Mouse (Mus musculus): ENCODE measurements at regions not wholly inside any gene's neighbourhood (a gene's known extent, or its start where the extent isn't known, plus 50 kb on each side); places are given as distances from the start of the nearest gene placed in this dataset.
"Not testable (repeated sequence)": the region's sequence is repeated elsewhere in the genome, so short reads cannot be mapped to it uniquely, and the experiment has no call there.

DNA sequence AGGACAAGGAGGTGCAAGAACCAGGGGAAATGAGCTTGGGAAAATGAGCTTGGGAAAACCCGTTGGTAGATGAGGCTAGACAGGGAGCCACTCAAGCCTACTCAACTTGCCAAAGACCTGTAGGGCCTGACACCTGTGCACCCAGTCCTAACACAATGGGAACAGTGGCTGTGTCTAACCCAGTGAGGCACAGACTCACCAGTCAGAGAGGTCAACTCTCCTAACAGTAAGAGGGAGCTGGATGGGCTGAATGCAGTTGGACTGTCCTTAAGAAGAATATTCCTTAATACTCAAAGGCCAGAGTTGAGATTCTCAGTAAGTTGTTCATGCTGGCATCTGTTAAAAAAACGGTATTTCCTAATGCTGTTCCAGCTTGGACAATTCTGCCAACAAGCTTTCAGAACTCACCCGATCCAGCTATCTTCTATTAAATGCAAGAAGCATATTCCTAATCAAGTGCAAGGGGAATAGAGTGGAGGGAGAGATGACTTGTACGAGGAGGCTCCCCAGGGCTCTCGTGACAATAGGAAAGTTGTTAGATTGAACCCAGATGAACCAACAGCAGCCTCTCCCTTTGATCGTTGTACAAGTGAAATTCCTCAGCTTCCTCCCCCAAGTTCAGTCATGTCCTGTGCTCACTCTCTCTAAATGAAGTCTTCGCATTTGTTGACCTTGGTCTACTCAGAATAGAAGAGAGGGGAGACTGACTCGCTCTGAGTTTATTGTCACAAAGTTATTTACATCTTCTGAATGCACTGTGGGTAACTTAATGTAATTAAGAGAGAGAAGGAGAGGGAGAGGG lies 187.2 kb downstream of the Cdca7 start:
- DNase-seq (ENCODE audit: low spot score), result no peak
- intact Hi-C loops (cut with DNase I), result no loop called here

DNA sequence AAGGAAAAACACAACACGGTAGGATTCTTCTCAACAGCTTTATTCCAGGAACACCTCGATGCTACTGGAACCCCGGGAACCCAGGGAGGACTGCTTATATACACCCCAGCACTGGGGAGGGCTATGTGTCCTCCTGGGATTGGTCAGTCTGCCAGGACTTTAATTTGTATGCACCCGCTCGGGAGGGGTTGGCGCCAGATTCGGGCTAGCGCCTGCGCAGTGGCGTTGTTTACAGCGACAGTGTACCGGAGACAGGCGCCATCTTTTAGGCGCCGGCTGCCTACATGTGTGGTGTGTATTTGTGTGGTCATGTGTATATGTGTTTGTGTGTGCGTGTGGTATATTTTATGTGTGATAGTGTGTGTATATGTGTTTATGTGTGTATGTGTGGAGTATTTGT lies 191.4 kb downstream of the Cdca7 start:
- intact Hi-C loops (cut with DNase I); DNase-seq (ENCODE audit: low spot score): not testable (repeated sequence)

DNA sequence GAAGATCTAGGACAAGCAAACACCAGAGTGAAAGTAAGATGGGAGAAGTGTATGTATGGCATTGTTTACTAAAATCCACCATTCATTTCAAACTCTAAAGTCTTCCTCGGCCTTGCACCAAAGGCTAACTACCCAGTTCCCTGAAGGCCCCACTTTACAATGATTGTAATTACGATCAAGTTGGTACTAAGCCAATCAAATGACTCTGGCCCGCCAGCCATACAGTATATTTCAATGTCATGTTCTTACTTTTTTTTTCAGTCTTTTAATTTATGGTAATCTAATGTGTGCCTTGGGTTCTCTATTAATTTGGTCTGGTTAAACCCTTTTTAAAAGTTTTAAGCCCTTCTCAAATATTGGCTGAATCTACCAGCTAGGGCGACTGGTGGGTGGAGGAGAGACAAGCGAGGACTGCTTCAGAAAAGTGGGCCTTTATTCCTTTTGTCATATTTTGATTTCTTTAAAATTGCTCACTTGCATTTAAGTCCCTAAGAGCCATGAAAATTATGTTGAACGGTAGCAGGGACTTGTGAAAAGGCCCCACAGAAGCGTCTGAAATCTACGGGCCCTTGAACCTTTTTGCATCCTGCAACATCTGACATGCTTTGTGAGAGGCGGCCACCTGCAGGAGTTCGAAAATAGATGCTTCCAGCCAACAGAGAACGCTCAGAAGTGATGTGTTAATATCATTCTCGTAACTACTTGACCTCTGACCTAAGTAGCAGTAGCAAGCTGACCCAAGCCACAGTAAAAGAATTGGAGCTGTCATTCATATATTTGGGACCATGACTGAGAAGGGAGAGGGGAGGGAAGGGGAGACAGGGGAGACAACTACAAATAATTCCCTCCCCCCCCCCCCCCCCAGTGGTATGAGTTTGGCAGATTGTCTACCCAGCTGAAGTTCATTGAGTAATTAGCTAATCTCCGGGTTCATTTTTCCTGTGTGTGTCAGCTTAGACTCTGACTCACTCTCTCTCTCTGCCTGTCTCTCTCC lies 197.2 kb downstream of the Cdca7 start:
- DNase-seq (ENCODE audit: low spot score), result no peak
- intact Hi-C loops (cut with DNase I), result no loop called here

DNA sequence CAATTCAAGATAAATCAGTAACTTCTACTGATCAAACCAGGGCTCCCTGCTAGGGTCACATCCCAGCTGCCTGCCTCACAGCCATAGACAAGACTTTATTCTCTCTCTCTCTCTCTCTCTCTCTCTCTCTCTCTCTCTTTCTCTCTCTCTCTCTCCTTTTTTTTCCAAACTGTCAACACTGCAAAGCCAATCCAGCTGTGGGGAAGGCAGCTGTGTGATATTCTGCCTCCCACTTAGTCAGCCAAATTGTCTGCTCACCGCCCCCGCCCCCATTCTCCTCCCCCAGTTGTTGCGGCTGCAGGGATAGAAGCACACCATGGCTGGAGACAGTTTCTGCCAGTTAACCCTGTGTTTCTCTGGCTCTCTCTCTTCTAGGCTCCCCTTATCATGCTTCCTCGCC lies 198.3 kb downstream of the Cdca7 start:
- intact Hi-C loops (cut with DNase I), result no loop called here
- DNase-seq (ENCODE audit: low spot score), result peak; percentile 27

DNA sequence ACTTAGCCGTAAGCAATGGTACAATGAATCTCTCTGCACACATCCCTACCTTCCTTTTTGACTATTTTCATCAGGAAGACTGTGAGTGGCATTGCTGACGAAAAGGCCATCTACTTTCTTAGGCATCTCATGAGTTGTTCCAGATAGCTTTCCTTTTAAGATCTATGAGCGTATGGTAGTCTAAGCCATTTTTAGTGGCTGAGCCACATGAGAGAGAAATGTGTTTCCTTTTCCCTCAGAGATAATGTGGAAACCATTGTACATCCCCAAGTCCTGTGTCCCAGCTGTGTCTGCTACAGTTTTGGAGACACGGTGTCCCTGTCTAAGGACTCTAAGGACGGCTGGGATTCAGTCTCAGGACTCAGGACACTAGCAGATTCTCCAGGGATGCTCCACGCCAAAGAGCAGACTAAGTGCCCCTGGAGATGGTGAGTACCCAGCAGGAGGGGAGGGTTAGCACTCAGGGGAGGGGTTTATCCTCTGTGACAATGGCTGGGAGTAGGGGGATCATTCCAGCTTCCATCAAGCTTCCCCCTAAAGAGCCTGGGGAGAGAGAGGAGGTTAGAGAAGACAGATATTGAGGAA lies 199.0 kb downstream of the Cdca7 start:
- no peak for DNase-seq (ENCODE audit: low spot score)
- intact Hi-C loops (cut with DNase I), result no loop called here

DNA sequence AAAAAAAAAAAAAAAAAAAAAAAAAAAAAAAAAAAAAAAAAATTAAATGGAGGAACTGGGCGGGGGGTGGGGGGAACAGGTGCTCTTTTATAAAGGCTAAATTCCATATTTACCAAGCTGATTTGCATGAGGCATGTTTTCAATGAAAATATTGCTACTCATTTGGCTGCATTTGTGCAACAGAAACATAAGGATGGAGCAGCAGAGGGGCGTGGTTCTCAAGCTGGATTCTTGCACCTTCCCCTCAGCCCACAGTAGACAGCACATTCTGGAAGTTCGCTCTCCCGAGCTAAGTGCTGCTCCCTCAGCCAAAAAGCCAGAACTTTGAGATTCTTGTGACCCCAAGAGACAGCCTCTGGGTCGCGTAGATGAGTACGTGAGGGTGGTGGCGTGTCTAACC lies 201.8 kb downstream of the Cdca7 start:
- intact Hi-C loops (cut with DNase I), result no loop called here
- DNase-seq (ENCODE audit: low spot score), result no peak

DNA sequence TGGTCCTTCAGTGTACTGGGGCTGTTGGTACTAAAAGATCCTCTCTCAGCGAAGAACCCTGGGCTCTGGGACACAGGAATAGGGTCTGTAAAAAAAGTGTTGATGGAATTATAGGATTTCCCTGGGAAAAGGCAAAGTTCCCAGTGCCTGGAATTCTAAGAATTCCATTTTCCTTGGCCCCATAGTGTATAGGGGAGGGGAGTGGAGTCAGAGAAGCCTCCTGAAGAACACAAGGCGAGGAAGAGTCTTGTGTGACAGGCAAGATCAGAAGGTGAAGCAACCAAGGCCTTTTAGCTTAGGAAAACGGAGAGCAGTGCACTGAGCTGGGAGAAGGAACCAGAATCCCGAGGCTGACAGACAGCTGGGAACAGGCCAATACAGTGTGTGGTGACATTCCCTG lies 212.1 kb downstream of the Cdca7 start:
- intact Hi-C loops (cut with DNase I), result no loop called here
- DNase-seq (ENCODE audit: low spot score), result no peak

DNA sequence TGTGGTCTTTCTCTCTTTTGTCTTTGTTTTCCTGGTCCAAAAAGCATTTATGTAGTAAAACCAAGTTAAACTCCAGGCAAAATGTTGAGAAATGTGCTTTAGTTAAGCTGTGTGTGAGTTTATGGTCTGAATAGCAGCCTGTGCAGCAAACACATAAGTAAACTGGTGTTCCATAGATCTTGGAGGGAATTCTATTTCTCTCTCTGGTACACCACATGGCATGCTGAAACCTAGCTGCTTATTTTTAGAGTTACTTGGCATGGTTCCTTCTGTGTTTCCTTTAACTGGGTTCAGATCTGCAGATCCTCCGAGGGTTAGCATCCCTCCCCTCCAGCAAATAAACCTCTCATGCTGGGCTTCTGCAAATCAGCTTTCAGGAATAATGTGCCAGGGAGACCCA lies 225.1 kb downstream of the Cdca7 start:
- no peak for DNase-seq (ENCODE audit: low spot score)
- intact Hi-C loops (cut with DNase I), result no loop called here

DNA sequence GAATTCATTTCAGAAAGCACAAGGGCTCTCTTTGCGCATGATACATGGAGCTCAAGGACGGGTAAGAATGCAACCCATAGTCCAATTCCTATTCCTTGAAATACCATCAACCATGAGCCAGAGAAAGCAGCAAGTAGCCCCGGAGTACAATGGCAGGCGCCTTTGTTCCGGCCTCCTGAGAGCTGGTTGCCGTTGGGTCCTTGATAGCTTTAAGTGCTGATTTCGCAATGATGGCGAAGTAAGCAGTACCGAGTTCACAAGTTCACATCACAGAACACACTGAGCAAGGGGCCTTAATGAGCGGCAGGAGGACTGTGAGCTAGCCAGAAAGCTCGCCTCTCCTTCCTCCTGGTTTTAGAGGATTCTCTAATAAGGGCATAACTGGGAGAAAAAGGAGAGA lies 227.3 kb downstream of the Cdca7 start:
- no peak for DNase-seq (ENCODE audit: low spot score)
- intact Hi-C loops (cut with DNase I), result no loop called here

DNA sequence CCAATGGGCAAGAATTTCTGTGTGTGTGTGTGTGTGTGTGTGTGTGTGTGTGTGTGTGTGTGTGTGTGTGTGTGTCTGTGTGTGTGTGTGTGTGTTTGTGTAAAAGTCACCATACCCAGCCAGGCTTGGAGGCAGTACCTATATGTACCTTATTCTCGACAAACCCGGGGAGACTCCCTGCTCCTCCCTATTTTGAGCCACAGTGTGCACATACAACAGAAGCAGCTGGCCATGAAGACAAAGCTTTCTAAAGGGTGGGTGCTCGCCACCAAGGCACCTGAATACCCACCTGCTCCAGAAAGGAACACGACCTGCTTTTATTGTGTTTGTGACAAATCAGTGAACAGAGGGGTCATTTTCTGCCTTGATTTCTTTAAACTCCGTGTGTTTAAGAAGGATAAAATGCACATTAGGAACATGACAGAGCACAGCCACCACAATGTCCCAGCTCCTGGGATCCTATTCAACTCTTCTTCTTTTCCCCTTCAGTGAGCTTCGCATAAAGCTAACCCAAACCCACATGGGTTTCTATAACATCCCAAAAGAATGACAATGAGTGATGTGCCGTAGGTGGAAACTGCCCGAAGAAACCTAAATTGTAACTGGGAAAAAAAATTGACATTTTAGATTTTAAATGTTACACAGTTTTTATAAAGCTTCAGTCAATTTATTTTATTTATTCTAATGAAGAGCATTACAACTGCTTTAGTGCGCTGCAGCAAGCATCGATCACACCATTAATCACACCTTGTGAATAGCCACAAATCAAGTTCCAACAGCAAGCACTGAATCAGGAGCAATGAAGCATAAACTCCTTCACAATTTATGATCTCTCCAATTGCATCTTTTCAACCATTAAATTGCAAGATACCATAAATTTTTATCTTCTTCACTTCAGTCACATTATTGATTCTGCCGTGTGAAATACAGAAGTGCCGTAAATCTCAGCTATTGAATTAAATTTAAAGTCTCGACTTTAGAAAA lies 232.0 kb downstream of the Cdca7 start:
- intact Hi-C loops (cut with DNase I), result no loop called here
- no peak for DNase-seq (ENCODE audit: low spot score)

DNA sequence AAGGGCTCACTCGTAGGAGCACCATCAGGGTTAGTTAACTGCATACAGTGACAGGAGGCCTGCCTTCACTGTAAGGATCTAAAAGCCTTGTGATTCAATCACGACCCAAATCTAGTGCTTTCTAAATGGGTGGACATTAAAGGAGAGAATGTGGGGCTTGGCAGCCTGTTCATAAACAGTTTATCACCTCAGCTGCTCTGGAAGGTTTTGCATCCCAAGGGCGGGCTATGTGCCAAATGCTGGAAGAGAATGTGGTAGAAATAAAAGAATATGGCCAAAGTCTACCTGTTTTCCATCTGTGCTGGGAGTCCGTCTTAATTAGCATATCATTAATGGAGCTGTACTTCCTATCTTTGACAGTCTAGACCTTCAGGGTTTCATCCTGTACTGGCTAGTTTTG lies 241.0 kb downstream of the Cdca7 start:
- intact Hi-C loops (cut with DNase I), result no loop called here

DNA sequence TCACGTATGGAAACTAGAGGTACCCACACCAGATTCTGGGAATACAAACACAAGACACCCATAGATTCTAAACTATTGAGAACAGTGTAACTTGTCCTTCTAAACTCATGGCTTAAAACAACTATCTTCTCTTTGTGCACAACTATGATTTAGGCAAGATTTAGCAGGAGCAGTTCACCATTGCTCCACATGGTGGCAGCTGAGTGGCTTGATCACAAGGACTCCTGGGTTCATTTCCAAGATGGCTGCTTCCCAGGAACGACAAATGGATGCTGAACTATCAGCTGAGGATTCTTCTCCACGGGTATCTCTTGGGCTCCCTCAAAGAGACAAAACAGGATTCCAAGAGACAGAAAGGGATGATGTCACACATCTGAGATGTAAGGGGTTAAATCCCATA lies 251.5 kb downstream of the Sp3 start:
- no peak for DNase-seq (ENCODE audit: low spot score)
- intact Hi-C loops (cut with DNase I), result loop anchor here (5.0 to 10.0 kb wide), 2 partner anchors 214 to 334 kb away; no protein-coding TSS in a partner anchor

More for the DNA sequence above, 241.0 kb downstream of the Cdca7 start:
- no peak for DNase-seq (ENCODE audit: low spot score)

DNA sequence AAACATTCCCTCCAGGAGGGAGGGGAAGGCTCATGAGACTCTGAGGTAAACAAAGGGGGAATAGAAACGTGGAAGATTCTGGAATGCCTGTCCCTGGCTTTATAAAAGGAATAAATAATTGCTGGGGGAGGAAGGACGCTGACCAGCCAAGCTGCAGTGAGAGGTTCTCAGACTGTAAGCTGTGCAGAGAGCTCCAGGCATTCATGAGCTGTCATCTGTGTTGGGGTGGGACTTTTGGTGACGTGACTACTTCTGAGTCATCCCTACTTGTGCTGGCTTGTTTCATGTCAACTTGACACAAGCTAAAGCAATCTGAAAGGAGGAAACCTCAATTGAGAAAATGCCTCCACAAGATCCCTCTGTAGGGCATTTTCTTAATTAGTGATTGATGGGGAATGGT lies 246.9 kb downstream of the Sp3 start:
- no peak for DNase-seq (ENCODE audit: low spot score)
- intact Hi-C loops (cut with DNase I), result no loop called here

DNA sequence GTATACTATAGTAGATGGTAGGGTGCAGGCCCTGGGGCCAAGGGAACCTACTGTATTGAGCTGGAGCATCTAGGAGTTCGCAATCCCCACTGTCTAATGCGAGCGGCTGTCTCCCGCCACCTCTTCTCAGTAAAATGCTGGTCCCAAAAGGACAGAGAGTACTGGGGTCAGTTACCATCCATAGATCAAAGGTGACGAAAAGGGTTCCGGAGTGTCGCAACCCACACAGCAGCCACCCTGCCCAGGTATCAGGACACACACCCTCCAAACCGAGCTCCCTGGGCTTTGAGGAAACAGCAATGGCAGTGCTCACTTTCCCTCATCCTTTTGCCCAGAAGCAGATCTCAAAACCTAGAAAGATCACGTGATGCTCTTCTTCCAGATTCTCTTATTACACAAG lies 245.2 kb downstream of the Sp3 start:
- intact Hi-C loops (cut with DNase I), result no loop called here
- DNase-seq (ENCODE audit: low spot score), result no peak

DNA sequence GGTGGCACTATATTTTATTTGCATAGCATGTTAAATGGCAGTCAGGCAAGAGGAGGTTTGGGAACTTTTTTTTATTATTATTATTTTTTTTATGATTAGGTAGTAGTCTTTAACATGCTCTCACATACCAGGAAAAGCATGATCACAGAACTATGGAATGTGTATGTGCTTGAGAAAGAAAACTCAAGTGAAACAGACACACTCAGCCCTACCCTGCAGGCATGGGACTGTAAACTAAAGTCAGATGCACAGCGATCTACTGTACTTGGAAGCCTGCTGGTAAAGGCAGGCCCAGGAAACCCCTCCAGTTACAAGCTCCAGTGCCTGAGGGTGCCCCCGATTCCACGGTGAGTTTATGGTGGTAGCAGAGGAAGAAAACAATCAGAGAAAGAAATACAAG lies 243.6 kb downstream of the Sp3 start:
- no peak for DNase-seq (ENCODE audit: low spot score)
- intact Hi-C loops (cut with DNase I), result no loop called here

DNA sequence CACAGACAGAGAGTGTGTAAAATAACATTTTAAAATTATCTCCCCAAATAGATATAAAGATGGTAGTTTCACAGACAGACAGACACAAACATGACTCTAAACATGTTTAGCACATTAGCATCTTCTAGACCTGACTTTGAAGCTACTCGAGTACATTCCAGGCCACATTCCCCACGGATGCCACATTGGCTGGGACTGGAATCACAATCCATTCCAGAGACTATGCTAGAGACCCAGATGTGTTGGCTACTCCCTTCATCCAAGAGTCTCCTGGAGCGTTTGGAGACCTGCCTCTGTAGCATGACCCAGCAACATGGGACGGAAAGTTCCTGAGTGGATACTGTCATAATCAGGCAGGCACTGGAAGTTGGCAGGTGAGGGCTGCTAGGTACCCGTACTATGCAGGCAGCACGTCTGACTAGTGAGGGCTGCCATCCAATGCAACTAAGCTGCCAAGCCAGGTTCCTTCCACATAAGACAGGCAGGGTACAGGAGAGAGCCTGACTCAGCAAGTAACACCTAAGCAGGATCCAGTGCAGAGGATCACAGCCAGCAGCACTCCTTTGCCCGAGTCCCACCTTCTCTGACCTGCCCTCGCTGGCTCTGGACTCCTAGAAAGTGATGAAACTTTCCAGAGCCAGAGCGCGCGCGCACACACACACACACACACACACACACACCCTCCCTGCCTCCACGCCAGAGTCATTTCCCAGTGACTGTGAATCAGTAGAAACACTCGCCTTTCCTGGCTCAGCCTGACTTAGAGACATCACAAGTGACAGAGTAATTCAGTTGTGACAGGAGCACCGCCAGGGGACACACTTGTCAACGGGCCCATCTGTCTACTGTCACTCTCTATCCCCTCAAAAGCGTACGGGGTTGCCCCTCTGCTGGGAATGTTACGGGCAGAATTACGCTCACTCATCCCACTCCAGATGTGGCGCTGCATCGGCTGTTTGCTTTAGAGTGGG lies 239.6 kb downstream of the Sp3 start:
- intact Hi-C loops (cut with DNase I), result loop anchor here (10.0 kb wide), 1 partner anchor 234 kb away; no protein-coding TSS in a partner anchor
- DNase-seq (ENCODE audit: low spot score), result peak; percentile 9

DNA sequence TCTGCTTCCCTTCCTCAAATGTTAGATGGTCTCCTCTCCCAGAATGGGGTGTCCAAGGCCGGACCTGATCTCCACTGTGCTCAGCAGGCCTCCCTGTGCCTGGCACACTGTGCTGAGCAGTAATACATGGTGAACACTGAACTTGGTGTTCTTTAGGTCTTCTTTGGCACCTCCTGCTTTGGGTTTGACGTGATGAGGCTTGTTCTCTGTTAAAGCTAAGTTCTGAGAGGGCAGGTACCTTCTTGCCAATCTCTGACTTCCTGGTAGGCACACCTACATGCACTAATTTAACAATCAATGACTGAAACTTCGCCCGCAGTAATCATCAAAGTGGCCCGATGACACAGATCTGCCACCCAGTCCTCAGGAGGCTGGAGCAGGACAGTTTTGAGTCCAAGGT lies 238.5 kb downstream of the Sp3 start:
- intact Hi-C loops (cut with DNase I), result loop anchor here (10.0 kb wide), 1 partner anchor 233 kb away; no protein-coding TSS in a partner anchor
- DNase-seq (ENCODE audit: low spot score), result no peak

DNA sequence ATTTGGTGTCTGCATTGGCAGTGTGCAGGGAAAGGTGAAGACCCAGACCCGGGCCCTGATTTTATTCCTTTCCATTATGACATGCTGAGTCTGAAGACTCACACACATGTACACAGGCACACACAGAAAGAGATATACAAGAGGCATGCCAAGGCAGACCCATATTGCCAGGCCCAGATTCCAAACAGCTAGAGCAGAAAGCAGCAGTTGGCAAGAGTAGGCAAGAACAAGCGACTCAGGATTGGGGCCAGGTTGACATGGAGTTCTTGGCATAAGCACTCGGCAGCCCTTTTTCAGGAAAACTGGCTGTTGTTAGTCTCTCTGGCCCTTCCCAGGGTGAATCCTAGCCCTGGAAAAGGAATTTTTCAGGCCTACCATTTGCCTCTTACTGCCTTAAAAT lies 236.6 kb downstream of the Sp3 start:
- intact Hi-C loops (cut with DNase I), result loop anchor here (10.0 kb wide), 1 partner anchor 231 kb away; no protein-coding TSS in a partner anchor
- no peak for DNase-seq (ENCODE audit: low spot score)
